Mouse (Mus musculus) small intestine, adult 2 months (tissue): ENCODE measurements around the gene Frs3.

Experiments
- CTCF ChIP-seq: fragments of 200-500 bp; IDR thresholded peaks from 2 replicates; pipeline ENCODE4 v1.5.1; 2012; ENCODE audit warnings: low read depth, mild to moderate bottlenecking, control low read depth, inconsistent platforms, low read length, moderate library complexity, mixed read lengths; ENCODE audit not compliant: insufficient replicate concordance, insufficient read length; ENCODE audit errors: extremely low read depth
- POLR2A ChIP-seq: fragments of 200-500 bp; IDR thresholded peaks from 2 replicates; pipeline ENCODE4 v1.6.1; 2012; ENCODE audit warnings: low read depth, mild to moderate bottlenecking, control low read depth, inconsistent platforms, low read length, moderate library complexity

GRCm38 (mm10) chr17:47689894-47690293 lies 1.1 kb downstream of the Frs3 start:
- TF ChIP-seq CTCF, result no peak
- no peak for TF ChIP-seq POLR2A
